In the genomic region with DNA sequence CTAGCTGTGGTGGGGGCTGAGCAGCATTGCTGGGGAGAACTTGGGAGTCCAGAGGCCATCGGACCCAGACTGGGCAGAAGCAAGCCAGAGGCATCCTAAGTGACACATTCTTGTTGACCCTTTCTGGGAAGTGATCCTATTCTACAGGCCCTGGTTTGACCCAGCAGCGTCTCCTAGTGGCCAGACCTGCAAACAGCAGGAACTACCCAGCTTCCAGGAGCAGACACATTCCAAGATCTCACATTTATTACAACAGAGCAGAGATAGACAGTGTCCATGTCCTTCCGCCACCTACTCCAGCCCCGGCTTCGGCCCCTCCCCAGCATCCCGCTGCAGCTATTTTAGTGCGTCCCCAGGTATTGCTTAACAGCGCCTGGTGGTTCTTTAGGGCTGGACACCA, we compare ENCODE assay signal across 8 mouse cellular contexts. TPM values are rescaled to one million over a fixed set of nuclear protein-coding genes. Genes with fewer than 3 reads are reported as not detected.
A peak's percentile ranks its signal among the peaks of the same experiment; 100 is the strongest.
DNase-seq lines count a peak whose midpoint lies in the region; ATAC-seq lines count a peak whose summit lies in the region.

No protein-coding gene starts in this region.

- 29% methylated on average over 8 of the region's 8 CpGs for WGBS in liver, embryonic 12.5 days (ENCODE audit: insufficient replicate concordance)
- 24% methylated on average over 8 of the region's 8 CpGs for WGBS in embryonic facial prominence, embryonic 13.5 days
- WGBS in intestine, embryonic 15.5 days, result 24% methylated on average over 8 of the region's 8 CpGs
- 20% methylated on average over 8 of the region's 8 CpGs for WGBS in limb, embryonic 12.5 days

- no peak overlapping the region for H3K27ac ChIP-seq in liver, embryonic 12.5 days
- peak overlapping the region; percentile 95; the same call in 1 of the 2 replicates for H3K27ac ChIP-seq in embryonic facial prominence, embryonic 13.5 days
- H3K27ac ChIP-seq in intestine, embryonic 15.5 days, result 0 out of 2 replicates have a peak overlapping the region, but pooled peaks have one; percentile 36
- peak overlapping the region; percentile 96 for H3K27ac ChIP-seq in limb, embryonic 12.5 days

- peak; percentile 72 for DNase-seq in liver
- DNase-seq in WW6 (ENCODE audit: low read depth, low spot score), result peak; percentile 71
- peak; percentile 87 for DNase-seq in neural tube, embryonic 10.5 days (ENCODE audit: extremely low spot score, low spot score)
- DNase-seq in thymus, postnatal 4 days, result peak; percentile 84

- no peaks in the 10 kb centered on the region for H3K36me3 ChIP-seq in liver, embryonic 12.5 days
- H3K36me3 ChIP-seq in embryonic facial prominence, embryonic 13.5 days, result peaks cover 43% of the 10 kb centered on the region
- peaks cover 6% of the 10 kb centered on the region; the same call in 1 of the 2 replicates for H3K36me3 ChIP-seq in intestine, embryonic 15.5 days
- H3K36me3 ChIP-seq in limb, embryonic 12.5 days, result peaks cover 35% of the 10 kb centered on the region

- no peak overlapping the region for H3K9ac ChIP-seq in liver, embryonic 12.5 days
- no peak overlapping the region for H3K9ac ChIP-seq in embryonic facial prominence, embryonic 13.5 days
- H3K9ac ChIP-seq in intestine, embryonic 15.5 days, result no peak overlapping the region
- H3K9ac ChIP-seq in limb, embryonic 12.5 days (replicated peaks), result 0 out of 2 replicates have a peak overlapping the region, but pooled peaks have one; percentile 47

- no peak for ATAC-seq in liver, embryonic 12.5 days
- no peak for ATAC-seq in embryonic facial prominence, embryonic 13.5 days (ENCODE audit: insufficient number of reproducible peaks, insufficient read depth, low FRiP score, low TSS enrichment, low read depth)
- peak; percentile 10; the same call in 1 of the 2 replicates for ATAC-seq in intestine, embryonic 15.5 days
- no peak for ATAC-seq in limb, embryonic 12.5 days (ENCODE audit: insufficient number of reproducible peaks, insufficient read depth, low FRiP score, low TSS enrichment, low read depth)

- no peaks in the 10 kb centered on the region for H3K9me3 ChIP-seq in liver, embryonic 12.5 days (replicated peaks)
- no peaks in the 10 kb centered on the region for H3K9me3 ChIP-seq in embryonic facial prominence, embryonic 13.5 days
- no peaks in the 10 kb centered on the region for H3K9me3 ChIP-seq in intestine, embryonic 15.5 days
- H3K9me3 ChIP-seq in limb, embryonic 12.5 days, result no peaks in the 10 kb centered on the region

- peaks cover 53% of the 10 kb centered on the region for H3K27me3 ChIP-seq in liver, embryonic 12.5 days (replicated peaks)
- no peaks in the 10 kb centered on the region for H3K27me3 ChIP-seq in embryonic facial prominence, embryonic 13.5 days
- H3K27me3 ChIP-seq in intestine, embryonic 15.5 days (replicated peaks), result no peaks in the 10 kb centered on the region
- no peaks in the 10 kb centered on the region for H3K27me3 ChIP-seq in limb, embryonic 12.5 days

- peaks cover 20% of the 10 kb centered on the region for H3K4me1 ChIP-seq in liver, embryonic 12.5 days
- peaks cover 50% of the 10 kb centered on the region for H3K4me1 ChIP-seq in embryonic facial prominence, embryonic 13.5 days
- peaks cover 40% of the 10 kb centered on the region for H3K4me1 ChIP-seq in intestine, embryonic 15.5 days (replicated peaks)
- H3K4me1 ChIP-seq in limb, embryonic 12.5 days (replicated peaks), result peaks cover 48% of the 10 kb centered on the region

- no peak overlapping the region for H3K4me2 ChIP-seq in liver, embryonic 12.5 days
- peak overlapping the region; percentile 75 for H3K4me2 ChIP-seq in embryonic facial prominence, embryonic 13.5 days
- peak overlapping the region; percentile 85 for H3K4me2 ChIP-seq in intestine, embryonic 15.5 days (replicated peaks)
- peak overlapping the region; percentile 72 for H3K4me2 ChIP-seq in limb, embryonic 12.5 days

- no peak overlapping the region for H3K4me3 ChIP-seq in liver, embryonic 12.5 days
- H3K4me3 ChIP-seq in embryonic facial prominence, embryonic 13.5 days, result peak overlapping the region; percentile 94; the same call in 1 of the 2 replicates
- no peak overlapping the region; the same call in 1 of the 2 replicates for H3K4me3 ChIP-seq in intestine, embryonic 15.5 days (replicated peaks)
- H3K4me3 ChIP-seq in limb, embryonic 12.5 days (replicated peaks), result peak overlapping the region; percentile 65

RNA-seq across cellular contexts. Expression of gene Efna4, which starts 1.6 kb away (rescaled TPM):
- polyA plus RNA-seq in liver, embryonic 12.5 days (2016; fragmentation: Nextera tagmentation; extraction: Ambion mirVana), result 2.1 and 2.3 TPM in 2 replicates
- 46.5 and 50.1 TPM in 2 replicates for polyA plus RNA-seq in embryonic facial prominence, embryonic 13.5 days (2015; fragmentation: Nextera tagmentation; extraction: Ambion mirVana)
- 16.9 and 18.1 TPM in 2 replicates for polyA plus RNA-seq in intestine, embryonic 15.5 days (2015; fragmentation: Nextera tagmentation; extraction: Ambion mirVana)
- 53.2 and 55.1 TPM in 2 replicates for polyA plus RNA-seq in limb, embryonic 12.5 days (2016; fragmentation: Nextera tagmentation; extraction: Ambion mirVana)

RNA-seq across cellular contexts. Expression of gene Adam15, which starts 10.4 kb away (rescaled TPM):
- polyA plus RNA-seq in liver, embryonic 12.5 days (2016; fragmentation: Nextera tagmentation; extraction: Ambion mirVana), result 14.1 and 14.5 TPM in 2 replicates
- 50.8 and 52.6 TPM in 2 replicates for polyA plus RNA-seq in embryonic facial prominence, embryonic 13.5 days (2015; fragmentation: Nextera tagmentation; extraction: Ambion mirVana)
- polyA plus RNA-seq in intestine, embryonic 15.5 days (2015; fragmentation: Nextera tagmentation; extraction: Ambion mirVana), result 45.5 and 49.5 TPM in 2 replicates
- polyA plus RNA-seq in limb, embryonic 12.5 days (2016; fragmentation: Nextera tagmentation; extraction: Ambion mirVana), result 27.0 and 32.1 TPM in 2 replicates

RNA-seq across cellular contexts. Expression of gene Efna3, which starts 16.7 kb away (rescaled TPM):
- polyA plus RNA-seq in liver, embryonic 12.5 days (2016; fragmentation: Nextera tagmentation; extraction: Ambion mirVana), result 0.65 and 1.0 TPM in 2 replicates
- polyA plus RNA-seq in embryonic facial prominence, embryonic 13.5 days (2015; fragmentation: Nextera tagmentation; extraction: Ambion mirVana), result 22.6 and 26.6 TPM in 2 replicates
- polyA plus RNA-seq in intestine, embryonic 15.5 days (2015; fragmentation: Nextera tagmentation; extraction: Ambion mirVana), result 9.0 and 9.2 TPM in 2 replicates
- polyA plus RNA-seq in limb, embryonic 12.5 days (2016; fragmentation: Nextera tagmentation; extraction: Ambion mirVana), result 17.6 and 21.3 TPM in 2 replicates

RNA-seq across cellular contexts. Expression of gene Dcst2, which starts 22.4 kb away (rescaled TPM):
- 0.05 and 0.06 TPM in 2 replicates for polyA plus RNA-seq in liver, embryonic 12.5 days (2016; fragmentation: Nextera tagmentation; extraction: Ambion mirVana)
- 0.18 and 0.38 TPM in 2 replicates for polyA plus RNA-seq in embryonic facial prominence, embryonic 13.5 days (2015; fragmentation: Nextera tagmentation; extraction: Ambion mirVana)
- polyA plus RNA-seq in intestine, embryonic 15.5 days (2015; fragmentation: Nextera tagmentation; extraction: Ambion mirVana), result 1.4 and 1.5 TPM in 2 replicates
- 0.18 and 0.20 TPM in 2 replicates for polyA plus RNA-seq in limb, embryonic 12.5 days (2016; fragmentation: Nextera tagmentation; extraction: Ambion mirVana)

RNA-seq across cellular contexts. Expression of gene Dcst1, which starts 25.6 kb away (rescaled TPM):
- polyA plus RNA-seq in liver, embryonic 12.5 days (2016; fragmentation: Nextera tagmentation; extraction: Ambion mirVana), result not detected in 2 replicates
- 0.44 and 0.85 TPM in 2 replicates for polyA plus RNA-seq in embryonic facial prominence, embryonic 13.5 days (2015; fragmentation: Nextera tagmentation; extraction: Ambion mirVana)
- 1.6 and 1.9 TPM in 2 replicates for polyA plus RNA-seq in intestine, embryonic 15.5 days (2015; fragmentation: Nextera tagmentation; extraction: Ambion mirVana)
- polyA plus RNA-seq in limb, embryonic 12.5 days (2016; fragmentation: Nextera tagmentation; extraction: Ambion mirVana), result 0.26 and 0.40 TPM in 2 replicates

Comparison
In these comparisons a context has a peak if more than half of its experiments do, and no peak if none do; other contexts are left out.
1. H3K4me3 ChIP-seq: peak in embryonic facial prominence, embryonic 13.5 days (single experiment) and limb, embryonic 12.5 days (single experiment); none in liver, embryonic 12.5 days (single experiment) and intestine, embryonic 15.5 days (single experiment).
2. Peak in every context shown above with its lines, with median percentiles within 50 percentile points of each other: DNase-seq.